ENCODE assay signal across 18 mouse cellular contexts in the genomic region with DNA sequence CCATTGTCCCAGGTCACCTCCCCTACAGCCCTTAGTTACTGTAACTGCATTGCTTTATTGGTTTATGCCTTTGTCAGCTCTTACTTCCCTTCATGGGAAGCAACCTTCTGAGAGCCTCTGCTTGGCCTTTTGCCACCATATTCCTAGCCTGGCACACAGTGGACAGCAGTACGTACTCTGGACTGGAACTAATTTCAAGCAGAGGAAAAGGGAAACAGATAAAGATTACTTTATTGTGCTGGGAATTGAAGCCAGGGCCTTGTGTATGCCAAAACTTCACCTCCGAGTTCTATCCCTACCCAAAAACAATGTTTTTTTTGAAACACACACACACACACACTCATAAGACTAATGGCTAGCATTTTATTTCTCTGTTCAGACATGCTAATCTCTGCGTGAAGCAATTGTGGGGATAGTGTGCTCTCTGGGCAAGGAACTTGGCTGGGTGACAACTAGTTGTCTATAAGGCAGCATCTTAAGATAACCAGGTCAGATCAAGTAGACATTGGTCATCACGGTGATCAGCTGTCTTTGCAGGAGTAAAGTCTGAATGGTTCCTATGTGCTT.
DNase-seq lines count a peak whose midpoint lies in the region; ATAC-seq and TF ChIP-seq lines count a peak whose summit lies in the region.
"Had no signal": no experiment of that assay in that cellular context is flagged by ENCODE, and none has a peak within 500 bp of the region (broad histone marks: within the 10 kb centered on the region; RNA-seq: fewer than 3 reads in every experiment).

No protein-coding gene starts in this region.

- DNase-seq in kidney, adult 9 months: peak; percentile 25
- peak; percentile 27 for DNase-seq in retina, postnatal 1 day
- no peak for DNase-seq in retina, embryonic 14.5 days (ENCODE audit: low spot score)
- peak; percentile 33 to 51 for DNase-seq in kidney, postnatal 25 days
- DNase-seq: adrenal gland, postnatal 25 days; cerebellum, adult 11-12 months; cerebellum, postnatal 36 days; gastrocnemius, adult 2 months; liver, embryonic 13.5 days had no signal

- no peak for ATAC-seq in kidney, embryonic 15.5 days (replicated peaks; ENCODE audit: low FRiP score)
- ATAC-seq in forebrain, embryonic 15.5 days (replicated peaks): no peak
- ATAC-seq: Patski had no signal

- TF ChIP-seq CTCF in small intestine, adult 2 months (IDR thresholded peaks at IDR 0.05; ENCODE audit: extremely low read depth, insufficient read length, insufficient replicate concordance, low read depth, low read length): no peak

- H3K4me1 ChIP-seq in kidney, embryonic 15.5 days: peaks cover 31% of the 10 kb centered on the region
- H3K4me1 ChIP-seq in small intestine, adult 2 months (ENCODE audit: control insufficient read depth, insufficient read depth, insufficient read length, low read length): peaks cover 17% of the 10 kb centered on the region
- 0 out of 2 replicates have a peak, but pooled peaks cover 5% of the 10 kb centered on the region for H3K4me1 ChIP-seq in forebrain, embryonic 15.5 days

- no peaks in the 10 kb centered on the region for H3K36me3 ChIP-seq in kidney, embryonic 15.5 days
- H3K36me3 ChIP-seq in small intestine, adult 2 months (ENCODE audit: control insufficient read depth, insufficient read depth, low read length): no peaks in the 10 kb centered on the region
- no peaks in the 10 kb centered on the region for H3K36me3 ChIP-seq in forebrain, embryonic 15.5 days
- H3K36me3 ChIP-seq: heart, embryonic 13.5 days; limb, embryonic 13.5 days; liver, embryonic 13.5 days; midbrain, embryonic 10.5 days had no signal

- no peak overlapping the region for H3K27ac ChIP-seq in kidney, embryonic 15.5 days
- H3K27ac ChIP-seq in small intestine, adult 2 months (ENCODE audit: insufficient read depth, low read depth, low read length): peak overlapping the region; percentile 65
- H3K27ac ChIP-seq in forebrain, embryonic 15.5 days (replicated peaks): no peak overlapping the region
- H3K27ac ChIP-seq: gastrocnemius, adult 2 months; heart, embryonic 13.5 days; limb, embryonic 13.5 days; liver, embryonic 13.5 days; macrophage; midbrain, embryonic 10.5 days; stomach, postnatal 0 days had no signal

- WGBS in kidney, embryonic 15.5 days: 77% methylated on average over 4 of the region's 4 CpGs
- WGBS in small intestine, adult 2 months: 36% methylated on average over 4 of the region's 4 CpGs
- WGBS in forebrain, embryonic 15.5 days: 70% methylated on average over 4 of the region's 4 CpGs

- H3K9me3 ChIP-seq in kidney, embryonic 15.5 days (replicated peaks): no peaks in the 10 kb centered on the region
- no peaks in the 10 kb centered on the region for H3K9me3 ChIP-seq in forebrain, embryonic 15.5 days
- H3K9me3 ChIP-seq: limb, embryonic 13.5 days; liver, embryonic 13.5 days; midbrain, embryonic 10.5 days had no signal

- H3K4me3 ChIP-seq in kidney, embryonic 15.5 days (replicated peaks): no peak overlapping the region
- H3K4me3 ChIP-seq in small intestine, adult 2 months (ENCODE audit: low read depth, low read length): no peak overlapping the region
- no peak overlapping the region for H3K4me3 ChIP-seq in forebrain, embryonic 15.5 days
- H3K4me3 ChIP-seq: gastrocnemius, adult 2 months; heart, embryonic 13.5 days; limb, embryonic 13.5 days; liver, embryonic 13.5 days; midbrain, embryonic 10.5 days had no signal

- no peaks in the 10 kb centered on the region for H3K27me3 ChIP-seq in kidney, embryonic 15.5 days
- no peaks in the 10 kb centered on the region for H3K27me3 ChIP-seq in small intestine, adult 2 months (ENCODE audit: control insufficient read depth, insufficient read depth, low read length)
- no peaks in the 10 kb centered on the region for H3K27me3 ChIP-seq in forebrain, embryonic 15.5 days
- H3K27me3 ChIP-seq: heart, embryonic 13.5 days; limb, embryonic 13.5 days; liver, embryonic 13.5 days; Patski had no signal

- H3K4me2 ChIP-seq in kidney, embryonic 15.5 days: no peak overlapping the region
- H3K4me2 ChIP-seq in forebrain, embryonic 15.5 days (replicated peaks): no peak overlapping the region
- H3K4me2 ChIP-seq: heart, embryonic 13.5 days; limb, embryonic 13.5 days; liver, embryonic 13.5 days had no signal

- TF ChIP-seq POLR2A in small intestine, adult 2 months (IDR thresholded peaks at IDR 0.05; ENCODE audit: low read depth, low read length): no peak

- no peak overlapping the region for H3K9ac ChIP-seq in kidney, embryonic 15.5 days
- H3K9ac ChIP-seq in forebrain, embryonic 15.5 days (replicated peaks): no peak overlapping the region
- H3K9ac ChIP-seq: heart, embryonic 13.5 days; limb, embryonic 13.5 days; liver, embryonic 13.5 days had no signal
